Mouse (Mus musculus) B cell, adult 2 months (primary cell): Measurements from ENCODE around the gene Nptx2.
A peak's percentile ranks its signal among the peaks of the same experiment; 100 is the strongest.

ENCODE experiments used
- DNase-seq, 2 experiments: peaks; one replicate each; pipeline ENCODE4 v3.0.0; 2022

The Nptx2 gene

DNA sequence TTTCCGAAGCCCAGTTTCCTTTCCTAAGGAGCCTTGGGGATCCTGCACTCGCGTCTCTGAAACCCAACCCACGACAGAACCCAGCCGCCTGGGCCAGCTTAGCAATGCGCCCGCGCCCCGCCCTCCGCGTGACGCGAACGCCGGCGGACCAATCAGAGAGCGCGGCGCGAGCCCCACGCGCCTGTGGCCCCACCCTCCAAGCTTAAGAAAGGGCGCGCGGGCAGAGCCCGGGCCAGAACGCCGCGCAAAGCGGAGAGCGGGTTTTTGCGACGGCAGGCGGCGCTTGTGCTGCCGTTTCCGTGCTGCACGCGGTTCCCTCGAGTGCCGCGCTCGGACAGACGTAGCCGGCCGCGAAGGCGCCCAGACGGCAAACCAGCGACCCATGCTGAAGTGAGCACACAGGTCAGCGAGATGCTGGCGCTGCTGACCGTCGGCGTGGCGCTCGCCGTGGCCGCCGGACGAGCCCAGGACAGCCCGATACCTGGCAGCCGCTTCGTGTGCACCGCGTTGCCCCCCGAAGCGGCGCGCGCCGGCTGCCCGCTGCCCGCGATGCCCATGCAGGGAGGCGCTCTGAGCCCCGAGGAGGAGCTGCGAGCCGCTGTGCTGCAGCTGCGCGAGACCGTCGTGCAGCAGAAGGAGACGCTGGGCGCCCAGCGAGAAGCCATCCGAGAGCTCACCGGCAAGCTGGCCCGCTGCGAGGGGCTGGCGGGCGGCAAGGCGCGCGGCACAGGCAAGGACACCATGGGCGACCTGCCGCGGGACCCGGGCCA is at the start of gene Nptx2:
Gene Nptx2, plus strand, starts transcription at position 250 of the 770 bp plus-strand sequence.
- DNase-seq = no peak

DNA sequence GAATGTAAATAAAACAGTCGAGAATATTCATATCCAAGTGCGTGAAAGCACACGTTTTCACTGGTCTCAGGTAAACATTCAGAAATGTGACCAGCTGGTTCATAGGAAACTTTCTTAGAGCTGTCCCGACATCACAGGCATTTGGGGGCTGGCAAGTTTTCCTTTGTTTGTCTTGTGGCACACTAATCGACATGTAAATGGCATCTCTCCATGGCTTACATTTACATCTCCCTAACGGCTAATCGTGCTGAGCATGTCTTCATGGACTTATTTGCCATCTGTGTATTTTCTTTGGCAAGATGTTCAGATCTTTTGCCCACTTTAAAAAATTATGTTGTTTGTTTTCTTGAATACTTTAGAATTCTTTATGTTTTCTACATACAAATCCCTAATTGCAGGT is 49.2 kb upstream of the Nptx2 start:
- no peak for DNase-seq

DNA sequence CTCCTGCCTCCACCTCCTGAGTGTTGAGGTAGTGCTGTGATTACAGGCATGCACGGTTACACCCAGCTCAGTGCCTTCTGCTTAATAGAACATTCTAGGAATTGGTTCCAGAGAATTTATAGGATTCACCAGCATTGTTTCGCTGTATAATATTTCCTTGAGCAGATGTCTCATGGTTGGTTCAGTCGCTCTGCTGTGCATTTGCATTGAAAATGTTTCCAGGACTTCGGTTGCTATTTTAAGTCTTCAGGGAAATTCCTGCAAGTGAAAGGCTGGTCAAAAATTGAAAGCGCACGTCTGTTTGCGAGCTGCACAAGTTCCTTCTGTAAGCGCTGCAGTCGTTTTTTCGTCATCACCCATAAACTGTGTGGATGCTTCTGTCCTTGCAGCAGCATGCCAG is 41.5 kb upstream of the Nptx2 start:
- DNase-seq = no peak

DNA sequence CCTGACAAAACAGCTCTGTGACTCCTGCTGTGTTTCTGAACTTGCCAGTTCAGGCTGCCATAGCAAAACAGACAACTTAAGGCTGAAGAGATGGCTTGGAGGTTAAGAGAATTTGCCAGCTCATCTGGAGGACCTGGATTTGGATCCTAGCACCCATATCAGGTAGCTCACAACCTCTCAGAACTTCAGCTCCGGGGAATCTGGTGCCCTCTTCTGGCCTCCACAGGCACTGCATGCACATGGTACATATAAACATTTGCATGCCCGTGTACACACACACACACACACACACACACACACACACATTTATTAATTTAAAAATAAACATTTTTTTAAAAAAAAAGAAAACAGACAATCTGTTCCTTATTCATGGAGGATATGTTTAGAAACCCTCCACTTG is 40.0 kb upstream of the Nptx2 start:
- peak in 1 of 2 experiments; percentile 6 for DNase-seq

DNA sequence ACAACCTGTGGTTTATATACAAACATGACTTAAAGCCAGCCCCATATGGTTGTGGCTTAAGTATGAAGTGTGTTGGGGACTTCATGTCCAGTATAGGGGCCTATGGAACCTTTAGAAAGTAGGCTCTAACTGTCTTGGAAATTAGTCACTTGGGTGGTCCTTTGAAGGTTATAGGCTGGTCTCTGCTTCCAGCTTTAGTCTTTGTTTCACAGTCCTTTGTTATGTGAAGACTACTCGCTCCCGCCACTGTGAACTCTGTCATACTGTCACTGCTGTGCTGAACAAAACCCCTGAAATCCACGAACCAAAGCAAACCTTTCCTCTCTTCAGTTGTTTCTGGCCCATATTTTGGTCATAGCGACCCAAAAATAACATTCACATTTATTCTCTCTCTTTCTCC is 39.5 kb upstream of the Nptx2 start:
- DNase-seq = no peak

DNA sequence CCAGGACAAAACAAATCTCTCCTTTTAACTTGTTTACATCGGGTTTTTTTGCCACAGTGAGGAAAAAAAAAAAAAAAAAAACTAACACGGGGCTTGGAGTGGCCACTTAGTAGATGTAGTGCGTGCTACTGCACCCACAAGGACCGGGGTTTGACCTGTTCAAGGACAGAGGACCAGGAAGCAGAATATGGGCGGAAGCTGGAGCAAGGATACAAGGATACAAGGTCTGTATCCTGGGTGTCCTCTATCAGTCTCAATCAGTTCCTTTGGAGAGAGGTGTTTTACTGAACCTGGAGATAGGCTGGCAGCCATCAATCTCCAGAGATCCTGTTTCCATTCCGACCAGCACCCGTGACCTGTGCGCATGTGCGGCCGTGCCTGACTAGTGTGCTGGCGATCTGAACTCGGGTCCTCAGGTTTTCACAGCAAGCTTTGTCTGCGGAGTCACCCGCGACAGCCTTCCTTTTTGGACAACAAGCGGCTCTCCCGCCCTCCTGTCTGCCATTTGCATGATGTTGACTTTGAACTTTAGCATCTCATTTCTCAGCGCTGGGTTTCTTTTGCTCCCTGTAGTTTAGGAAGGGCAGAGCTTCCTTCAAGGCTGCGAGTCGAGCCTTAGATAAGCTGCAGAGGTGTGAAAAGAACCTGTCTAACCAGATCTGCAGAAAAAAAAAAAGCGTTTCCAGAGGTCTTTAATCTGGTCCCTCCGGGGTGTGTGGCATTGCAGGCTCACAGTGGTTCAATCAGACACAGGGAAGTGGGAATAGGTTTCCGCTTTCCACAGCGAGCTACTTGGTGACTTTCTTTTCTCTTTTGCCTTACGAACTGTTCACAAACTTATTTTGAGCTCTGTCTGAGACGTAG is 38.8 kb upstream of the Nptx2 start:
- no peak for DNase-seq

DNA sequence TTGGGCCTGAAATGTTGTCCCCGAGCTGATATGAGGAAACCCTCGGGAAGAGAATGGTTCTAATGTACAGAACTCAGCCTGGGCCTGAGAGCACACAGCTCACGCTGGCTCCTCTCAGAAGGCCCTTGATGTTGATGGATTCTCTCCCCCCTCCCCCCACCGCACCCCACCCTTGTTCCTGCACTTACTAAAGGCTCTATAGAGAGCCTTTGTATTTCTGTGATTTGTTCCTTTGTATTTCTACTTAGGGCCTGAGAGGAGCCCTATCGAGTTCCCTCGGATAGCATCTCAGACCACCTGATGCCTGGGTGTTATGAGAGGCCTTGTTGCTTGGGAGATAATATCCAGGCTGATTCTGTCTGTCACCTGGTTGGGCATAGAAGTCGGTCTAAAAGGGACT is 36.3 kb upstream of the Nptx2 start:
- DNase-seq = no peak

DNA sequence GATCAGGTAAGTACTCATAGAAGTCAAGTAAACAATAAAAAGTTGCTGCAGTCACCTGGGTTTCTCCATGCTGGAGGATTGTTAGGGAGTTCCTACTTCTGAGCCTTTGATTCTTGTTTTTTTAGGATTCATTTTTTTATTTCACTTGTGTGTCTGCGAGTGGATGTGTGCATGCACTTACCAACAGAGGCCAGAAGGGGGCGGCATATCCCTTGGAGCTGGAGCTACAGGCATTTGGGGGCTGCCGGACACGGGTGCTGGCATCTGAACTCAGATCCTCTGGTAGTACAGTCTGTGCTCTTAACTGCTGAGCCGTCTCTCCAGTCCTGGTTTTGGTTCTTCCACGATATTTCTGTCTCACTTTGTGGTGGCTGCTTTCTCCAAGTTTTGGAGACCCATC is 31.0 kb upstream of the Nptx2 start:
- no peak for DNase-seq

DNA sequence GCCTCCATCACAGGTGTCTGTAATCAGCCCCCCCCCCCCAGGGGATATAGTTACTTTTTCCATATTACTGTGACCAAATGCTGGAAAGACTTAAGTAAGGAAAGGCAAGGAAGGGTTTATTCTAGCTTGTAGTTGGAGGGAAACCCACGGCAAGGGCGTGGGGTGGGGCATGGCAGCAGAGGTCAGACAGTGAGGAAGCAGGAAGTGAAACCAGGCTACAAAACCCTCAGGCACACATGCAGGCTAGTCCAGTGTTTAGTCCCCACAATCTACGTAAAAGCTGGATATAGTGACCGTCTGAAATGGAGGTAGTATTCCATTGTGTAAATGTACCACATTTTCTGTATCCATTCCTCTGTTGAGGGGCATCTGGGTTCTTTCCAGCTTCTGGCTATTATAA is 30.5 kb upstream of the Nptx2 start:
- DNase-seq = no peak

DNA sequence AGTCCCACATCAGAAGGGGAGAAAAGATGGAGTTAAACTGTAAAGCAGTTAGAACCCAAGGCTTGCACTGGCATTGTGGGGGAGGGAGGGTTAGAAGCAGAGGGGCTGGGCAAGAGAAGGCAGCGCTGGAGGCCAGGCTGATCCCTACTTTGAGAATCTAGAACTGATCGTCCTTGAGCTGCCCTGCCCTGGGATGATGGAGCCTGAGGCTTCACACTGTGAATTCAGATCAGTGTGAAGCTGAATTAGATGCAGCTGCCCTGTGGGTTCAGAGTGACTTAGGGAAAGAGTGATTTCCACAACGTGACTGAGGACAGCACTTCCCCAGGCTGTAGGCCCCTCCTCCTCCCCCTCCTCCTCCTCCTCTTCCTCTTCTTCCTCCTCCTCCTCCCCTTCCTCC is 25.6 kb upstream of the Nptx2 start:
- DNase-seq = no peak

DNA sequence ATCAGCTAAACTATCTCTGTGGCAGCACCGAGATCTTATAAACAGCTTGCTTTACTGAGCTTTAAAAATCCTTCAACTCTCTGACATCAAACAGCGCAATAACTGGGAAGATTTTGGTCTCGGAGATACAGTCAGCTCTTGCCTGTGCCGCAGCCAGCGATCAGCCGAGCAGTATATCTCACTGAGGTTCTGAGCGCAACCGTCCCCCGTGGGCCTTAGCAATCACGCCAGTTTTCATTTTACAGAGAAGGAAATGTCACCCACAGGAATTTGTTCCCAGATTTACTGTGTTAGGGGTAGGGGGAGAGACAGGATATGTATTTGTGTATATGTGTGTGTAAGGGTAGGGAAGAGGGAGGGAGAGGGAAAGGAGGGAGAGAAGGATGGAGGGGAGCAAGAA is 20.9 kb upstream of the Nptx2 start:
- no peak for DNase-seq

DNA sequence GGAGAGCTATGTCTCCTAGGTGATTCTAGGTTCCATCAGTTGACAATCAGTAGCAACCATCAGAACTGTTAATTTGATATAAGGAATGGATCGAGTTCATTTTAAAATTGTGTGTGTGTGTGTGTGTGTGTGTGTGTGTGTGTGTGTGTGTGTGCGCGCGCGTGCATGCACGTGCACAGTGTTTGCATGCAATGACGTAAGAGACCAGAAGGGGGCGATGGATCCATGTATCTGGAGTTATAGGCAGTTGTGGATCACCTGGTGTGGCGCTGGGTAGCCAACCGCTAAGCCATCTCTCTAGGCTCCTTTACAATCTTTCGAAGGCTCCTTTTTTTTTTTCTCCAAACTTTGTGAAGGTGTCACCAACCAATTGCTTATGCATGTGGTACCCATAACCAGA is 16.6 kb upstream of the Nptx2 start:
- DNase-seq = no peak

DNA sequence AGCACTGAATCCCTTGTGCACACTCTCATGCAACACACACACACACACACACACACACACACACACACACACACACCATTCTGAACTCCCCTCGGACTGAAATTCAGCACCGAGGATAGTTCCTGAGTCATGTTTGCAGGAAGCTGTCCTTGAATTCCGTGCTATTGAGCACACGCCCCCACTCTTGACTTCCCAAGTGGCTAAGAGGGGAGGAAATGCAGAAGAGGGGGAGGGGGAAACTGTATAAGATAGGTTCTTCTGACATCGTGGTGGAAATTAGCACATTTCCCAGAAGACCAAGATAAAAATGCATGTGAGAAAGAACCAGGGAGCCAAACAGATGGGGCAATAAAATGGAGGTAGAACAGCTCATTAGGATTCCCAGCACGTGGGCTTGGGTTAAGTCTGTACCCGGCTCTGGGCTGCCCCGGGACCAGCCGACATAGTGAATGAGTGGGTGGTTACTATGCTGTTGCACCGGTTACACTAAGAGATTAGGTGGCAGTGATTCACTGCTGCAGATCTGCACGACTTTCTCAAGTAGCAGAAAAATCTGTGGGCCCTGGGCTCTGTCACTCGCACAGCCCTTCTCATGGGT is 2.9 kb upstream of the Nptx2 start:
- no peak for DNase-seq

DNA sequence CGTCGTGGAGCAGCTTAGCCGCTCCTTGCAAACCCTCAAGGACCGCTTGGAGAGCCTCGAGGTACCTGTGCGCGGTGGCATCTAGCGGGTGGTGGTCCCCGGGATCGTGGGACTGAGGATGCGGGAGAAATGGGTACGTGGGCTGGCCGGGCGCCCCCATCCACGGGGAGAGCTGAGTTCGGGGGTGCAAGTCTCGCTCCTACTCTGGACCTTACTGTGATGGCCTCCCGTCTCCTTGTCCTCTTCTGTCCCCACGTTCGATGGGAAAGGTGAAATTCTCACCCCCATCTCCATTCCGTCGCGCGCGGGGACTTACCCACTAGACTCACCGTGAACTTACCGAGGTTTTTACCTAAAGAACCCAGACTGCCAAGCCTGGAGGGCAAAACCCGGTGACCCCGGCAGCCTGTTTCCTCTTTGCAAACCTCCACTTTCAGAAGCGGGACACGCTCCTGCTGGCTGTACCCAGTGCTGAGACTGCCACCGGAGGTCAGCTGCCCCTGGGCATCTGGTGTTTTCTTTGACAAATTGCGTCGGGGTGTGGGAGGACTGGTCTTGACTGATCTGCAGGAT is 807 bp downstream of the Nptx2 start:
- DNase-seq = no peak

DNA sequence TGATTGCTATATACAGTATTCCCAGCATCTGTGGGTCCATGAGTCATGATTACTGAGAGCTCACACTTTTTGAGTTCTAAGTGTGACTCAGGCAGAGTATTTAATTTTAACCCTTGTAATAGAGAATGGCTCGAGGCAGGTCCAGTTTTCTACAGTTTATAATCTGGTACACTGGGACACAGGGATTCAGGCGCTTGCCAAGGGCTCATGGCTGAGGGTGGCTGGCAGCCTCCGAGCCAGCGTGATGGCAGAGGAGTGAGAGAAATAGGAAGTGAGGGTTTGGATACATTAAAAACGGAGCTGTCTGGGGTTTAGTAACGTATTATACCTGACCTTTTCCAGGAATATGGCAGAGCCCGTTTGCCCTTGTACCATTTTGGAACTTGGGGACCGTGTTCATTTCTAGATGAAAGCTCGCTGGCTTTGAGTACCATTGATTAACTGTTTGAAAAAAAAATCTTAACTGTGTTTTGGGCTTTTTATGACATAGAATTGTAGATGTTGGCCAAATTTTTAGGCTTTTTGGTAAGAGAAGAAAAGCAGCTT is 1.7 kb downstream of the Nptx2 start:
- DNase-seq = no peak

DNA sequence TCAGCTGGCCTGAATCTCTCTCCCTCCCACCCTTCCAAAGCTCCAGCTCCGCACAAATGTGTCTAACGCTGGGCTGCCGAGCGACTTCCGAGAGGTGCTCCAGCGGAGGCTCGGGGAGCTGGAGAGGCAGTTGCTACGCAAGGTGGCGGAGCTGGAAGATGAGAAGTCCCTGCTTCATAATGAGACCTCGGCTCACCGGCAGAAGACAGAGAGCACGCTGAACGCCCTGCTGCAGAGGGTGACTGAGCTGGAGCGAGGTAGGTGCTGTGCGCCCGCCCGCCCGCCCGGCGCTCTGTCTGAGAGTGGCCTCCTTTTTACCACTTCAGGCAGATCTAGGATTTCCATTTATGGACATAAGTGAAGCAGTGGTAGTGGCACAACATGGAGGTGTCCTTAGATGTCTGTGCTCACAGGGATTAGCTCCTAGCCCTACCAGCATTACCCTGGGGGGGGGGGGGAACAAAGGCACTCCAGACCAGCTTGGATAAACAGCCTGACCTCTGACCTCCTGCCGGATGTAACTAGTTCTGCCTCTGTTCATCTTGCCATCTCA is 2.5 kb downstream of the Nptx2 start:
- DNase-seq = no peak

DNA sequence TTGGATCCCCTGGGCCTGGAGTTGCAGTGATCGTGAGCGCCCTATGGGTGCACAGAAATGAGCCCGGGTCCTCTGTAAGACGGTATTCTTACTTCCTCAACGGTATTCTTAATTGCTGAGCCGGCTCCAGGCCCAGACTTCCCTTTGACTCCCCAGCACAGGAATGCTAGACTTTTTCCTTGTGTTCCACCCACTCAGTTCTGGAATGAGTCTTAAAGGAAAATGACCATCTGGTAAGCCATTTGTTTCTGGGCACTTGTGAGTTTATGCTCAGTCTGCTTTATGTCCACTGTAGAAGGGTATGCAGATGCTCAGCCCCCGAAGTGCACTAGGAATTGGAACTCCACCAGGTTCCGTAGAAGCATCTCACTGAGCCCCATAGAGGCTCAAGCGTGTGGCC is 4.3 kb downstream of the Nptx2 start:
- no peak for DNase-seq

DNA sequence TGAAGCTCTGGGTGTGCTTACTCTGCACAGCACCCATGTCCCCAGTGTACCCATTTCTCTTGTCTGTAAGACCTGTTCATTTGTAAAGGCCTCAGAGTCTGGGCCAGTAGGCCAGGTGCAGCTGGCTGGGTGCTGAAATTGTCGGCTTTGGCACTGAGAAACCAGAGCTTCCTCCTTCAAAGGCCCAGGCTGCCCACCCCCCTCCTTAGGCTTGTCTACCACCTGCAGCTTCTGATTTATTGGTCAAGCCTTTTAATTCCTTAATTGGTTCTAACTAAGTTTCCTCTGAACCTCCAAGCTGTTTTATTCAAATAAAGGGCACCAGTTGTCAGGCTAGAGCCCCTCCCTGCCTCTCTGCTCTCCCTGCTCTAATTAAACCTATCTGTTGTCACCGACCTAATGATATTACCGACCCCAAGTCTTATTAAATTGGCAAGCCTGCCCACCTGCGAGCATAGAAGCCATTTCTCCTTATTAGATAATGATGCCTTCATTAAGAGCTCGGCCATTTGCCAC is 5.0 kb downstream of the Nptx2 start:
- DNase-seq = no peak

DNA sequence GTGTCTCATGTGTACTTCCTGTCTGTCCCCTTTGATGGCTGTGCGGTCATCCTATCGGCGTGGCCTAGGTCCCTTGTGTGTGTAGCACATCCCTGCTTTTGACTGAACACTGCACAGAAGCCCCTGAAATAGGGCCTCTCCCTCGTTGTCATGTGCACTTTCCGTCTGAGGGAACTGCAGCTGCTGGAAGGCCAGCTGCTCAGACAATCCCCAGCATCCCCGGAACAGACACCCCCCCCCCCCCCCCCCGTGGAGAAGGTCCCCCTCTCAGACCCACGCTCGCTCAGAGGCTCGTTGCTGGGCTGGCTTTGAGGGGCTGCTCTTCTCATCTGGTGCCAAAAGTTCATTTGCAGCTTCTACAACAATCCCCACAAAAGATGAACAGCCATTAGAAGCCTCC is 11.0 kb downstream of the Nptx2 start:
- DNase-seq = no peak

DNA sequence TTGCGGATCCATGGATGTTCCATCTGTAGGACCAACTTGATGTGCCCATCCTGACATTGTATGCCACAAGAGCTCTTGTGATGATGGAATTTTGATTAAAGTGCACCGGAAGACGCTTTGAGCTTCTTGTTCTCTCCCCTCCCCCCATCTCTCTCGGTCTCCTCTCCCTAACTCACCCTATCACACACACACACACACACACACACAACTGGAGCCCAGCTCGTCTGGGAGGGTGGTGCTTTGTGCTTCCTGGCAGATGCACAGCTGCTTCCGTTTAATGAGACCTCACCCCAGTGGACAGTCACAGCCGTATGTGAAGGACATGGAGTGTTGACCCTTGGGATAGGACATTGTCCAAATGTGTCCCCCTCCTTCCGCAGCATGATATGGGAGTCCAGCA is 11.7 kb downstream of the Nptx2 start:
- no peak for DNase-seq

DNA sequence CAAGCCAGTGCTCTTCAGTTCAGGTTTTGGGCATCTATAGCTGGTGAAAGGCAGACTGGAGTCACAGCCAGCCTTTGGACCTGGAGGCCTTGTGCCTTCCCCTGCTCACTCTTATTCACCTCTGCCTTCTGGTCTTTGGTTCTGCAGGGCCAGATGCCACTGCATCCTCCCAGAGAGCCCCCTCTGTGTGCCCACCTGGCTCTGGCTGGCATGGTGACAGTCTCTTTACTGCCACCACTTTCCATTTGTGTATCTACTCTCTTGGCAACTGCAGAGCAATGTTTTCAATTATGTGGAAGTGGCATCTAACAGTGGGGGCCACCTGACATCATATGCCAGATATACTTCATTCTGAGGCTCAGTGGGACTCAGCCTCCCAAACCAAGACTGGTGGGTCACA is 12.8 kb downstream of the Nptx2 start:
- no peak for DNase-seq

DNA sequence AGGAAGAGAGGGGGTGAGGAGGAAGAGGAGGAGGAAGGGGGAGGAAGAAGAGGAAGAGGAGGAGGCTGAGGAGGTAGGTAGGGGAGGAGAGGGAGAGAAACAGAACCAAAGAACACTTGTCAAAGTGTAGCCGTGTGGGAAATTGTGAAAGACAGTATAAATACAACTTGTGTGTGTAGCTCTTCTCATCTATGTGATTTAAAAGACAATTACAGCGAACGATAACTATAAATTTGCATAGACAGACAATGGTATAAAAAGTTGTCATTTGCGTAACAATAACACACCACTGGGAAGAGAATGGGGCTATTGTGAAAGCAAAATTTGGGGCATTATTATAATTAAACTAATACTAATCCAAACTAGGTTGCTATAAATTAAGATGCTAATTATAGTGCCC is 20.0 kb downstream of the Nptx2 start:
- DNase-seq = no peak

DNA sequence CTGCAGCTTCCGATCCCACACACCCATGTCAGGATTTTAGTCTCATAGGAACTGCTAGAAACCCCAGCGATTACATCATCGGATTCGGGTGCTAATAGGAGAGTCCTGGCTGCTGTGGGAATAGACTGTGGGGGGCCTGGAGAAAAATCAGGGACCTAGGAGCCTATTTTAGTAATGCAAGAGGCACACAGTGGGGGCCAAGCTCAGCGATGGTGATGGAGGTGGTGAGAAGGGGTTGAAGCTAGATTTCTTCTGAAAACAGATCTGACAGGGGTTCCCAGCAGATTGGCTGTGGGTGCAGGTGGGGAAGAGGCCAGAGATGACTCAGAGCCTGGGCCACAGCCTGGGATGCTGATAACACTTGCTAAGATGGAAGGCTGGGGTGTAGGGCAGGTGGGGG is 39.4 kb downstream of the Nptx2 start:
- DNase-seq = no peak
